Mouse (Mus musculus) kidney, postnatal 0 days (tissue): ENCODE measurements at regions not wholly inside any gene's neighbourhood (a gene's known extent, or its start where the extent isn't known, plus 50 kb on each side); places are given as distances from the start of the nearest gene placed in this dataset.

Experiments used
- ATAC-seq: fragments of 200-750 bp; cut with Nextera tagmentation; replicated peaks from 2 replicates; pipeline ENCODE4 v1.8.0; 2017; ENCODE audit warnings: low read depth, moderate number of reproducible peaks, moderate TSS enrichment, moderate library complexity; ENCODE audit not compliant: low FRiP score
- DNase-seq: peaks from one replicate; pipeline ENCODE4 v3.0.0-alpha.2; 2016; ENCODE audit warnings: low spot score
- H3K27ac ChIP-seq: fragments of 300-500 bp; sonication (generic); 2 replicates; pipeline ENCODE4 v1.5.1; 2014; ENCODE audit warnings: mild to moderate bottlenecking
- H3K27me3 ChIP-seq: fragments of 300-500 bp; sonication (generic); 2 replicates; pipeline ENCODE4 v1.6.1; 2014; ENCODE audit warnings: low read length, mixed read lengths; ENCODE audit not compliant: insufficient read depth
- H3K36me3 ChIP-seq: fragments of 300-500 bp; sonication (generic); 2 replicates; pipeline ENCODE4 v1.6.1; 2014; ENCODE audit warnings: low read length, mixed read lengths; ENCODE audit not compliant: insufficient read depth
- H3K4me1 ChIP-seq: fragments of 300-500 bp; sonication (generic); replicated peaks from 2 replicates; pipeline ENCODE4 v1.6.1; 2014; ENCODE audit warnings: antibody characterized with exemption, low read length, mixed read lengths; ENCODE audit not compliant: insufficient read depth
- H3K4me2 ChIP-seq: fragments of 300-500 bp; sonication (generic); 2 replicates; pipeline ENCODE4 v1.6.1; 2014; ENCODE audit warnings: mild to moderate bottlenecking, low read length, moderate library complexity, mixed read lengths
- H3K4me3 ChIP-seq: fragments of 300-500 bp; sonication (generic); replicated peaks from 2 replicates; pipeline ENCODE4 v1.5.1; 2014; ENCODE audit warnings: low read depth, low read length
- H3K9ac ChIP-seq: fragments of 300-500 bp; sonication (generic); 2 replicates; pipeline ENCODE4 v1.6.1; 2014; ENCODE audit warnings: low read depth, low read length
- H3K9me3 ChIP-seq: fragments of 300-500 bp; sonication (generic); replicated peaks from 2 replicates; pipeline ENCODE4 v1.6.1; 2016; ENCODE audit warnings: low read length, inconsistent platforms, mixed read lengths
- CTCF ChIP-seq: IDR thresholded peaks from 2 replicates; pipeline ENCODE4 v1.5.1; 2016; ENCODE audit warnings: antibody characterized with exemption, low read depth, mild to moderate bottlenecking, moderate library complexity
- WGBS: fragments of 180-500 bp; shearing (Covaris S2); extraction: QIAGEN DNeasy Blood & Tissue Kit; methylation state at CpG from one replicate; pipeline ENCODE4 v1.1.7; 2014; 5-methylcytosine and 5-hydroxymethylcytosine counted together

DNA sequence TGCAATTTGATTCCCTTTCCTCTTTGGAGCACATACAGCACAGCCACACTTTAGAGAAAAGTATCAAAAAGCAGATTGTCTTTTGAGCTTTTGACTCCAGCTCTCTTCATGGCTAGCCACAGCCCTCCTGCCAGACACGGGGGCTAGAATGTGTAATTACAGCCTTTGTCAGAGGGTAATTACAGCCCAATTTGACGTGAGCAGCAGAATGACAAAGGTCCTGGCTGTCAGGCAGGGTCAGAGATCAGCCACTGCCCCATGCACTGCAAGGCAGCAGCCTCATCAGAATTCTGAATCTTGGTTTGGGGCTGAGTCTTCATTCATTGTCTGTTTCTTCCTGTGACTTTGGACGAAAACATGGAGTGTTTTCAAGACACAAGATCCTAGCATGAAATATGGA, 95.7 kb upstream of the Ednrb start:
- Histone ChIP-seq H3K27ac (no peak overlapping the region), H3K9ac (no peak overlapping the region), H3K9me3 (no peaks in the 10 kb centered on the region), H3K4me2 (no peak overlapping the region), H3K4me1 (no peaks in the 10 kb centered on the region), H3K4me3 (no peak overlapping the region), H3K36me3 (no peaks in the 10 kb centered on the region), H3K27me3 (no peaks in the 10 kb centered on the region)
- ATAC-seq (no peak), DNase-seq (no peak)
- 8% methylated on average over 3 of the region's 3 CpGs for WGBS
- TF ChIP-seq CTCF = no peak

DNA sequence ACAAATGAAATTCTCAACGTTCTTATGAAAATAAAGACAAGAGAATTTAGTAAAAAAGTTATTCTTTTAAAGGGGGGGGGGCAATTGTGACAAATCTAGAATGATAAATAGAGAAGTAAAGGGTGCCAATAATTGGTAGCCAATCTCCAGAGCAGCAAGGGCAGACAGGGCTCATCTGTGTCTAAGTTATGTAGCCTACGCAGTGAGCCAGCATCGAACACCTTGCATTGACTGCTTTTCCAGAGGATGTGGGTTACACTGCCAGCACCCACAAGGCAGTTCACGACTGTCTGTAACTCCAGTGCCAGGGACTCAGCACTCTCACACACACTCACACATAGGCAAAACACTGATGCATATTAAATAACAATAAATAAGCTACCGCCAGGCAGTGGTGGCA, 94.7 kb upstream of the Ednrb start:
- no peak overlapping the region for H3K9ac ChIP-seq
- WGBS = 88% methylated on average over 5 of the region's 5 CpGs

DNA sequence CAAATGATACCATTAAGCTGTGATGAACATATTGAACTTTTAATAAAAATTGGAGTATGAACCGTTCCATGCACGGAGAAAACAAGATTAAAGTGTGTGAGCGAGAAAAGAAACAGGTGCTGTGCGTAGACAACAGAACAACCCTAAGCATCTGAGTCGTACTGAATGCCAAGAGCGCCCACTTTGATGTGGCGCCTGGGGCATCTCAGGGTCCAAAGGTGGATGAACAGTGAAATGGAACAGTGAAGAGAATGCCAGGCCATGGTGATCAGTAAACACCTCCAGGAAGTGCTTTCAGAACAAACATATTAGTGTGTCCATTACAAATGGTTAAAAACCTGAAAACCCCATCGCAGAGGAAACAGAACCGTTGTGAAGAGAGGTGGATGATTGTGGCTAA, 94.0 kb upstream of the Ednrb start:
- Histone ChIP-seq H3K4me2 (no peak overlapping the region), H3K36me3 (no peaks in the 10 kb centered on the region), H3K27me3 (no peaks in the 10 kb centered on the region), H3K27ac (no peak overlapping the region), H3K9me3 (no peaks in the 10 kb centered on the region), H3K9ac (no peak overlapping the region), H3K4me3 (no peak overlapping the region), H3K4me1 (no peaks in the 10 kb centered on the region)
- TF ChIP-seq CTCF = no peak
- ATAC-seq (peak; percentile 90), DNase-seq (no peak)
- WGBS = 82% methylated on average over 9 of the region's 9 CpGs

More for the DNA sequence above, 94.7 kb upstream of the Ednrb start:
- no peak overlapping the region for H3K27ac ChIP-seq
- no peak overlapping the region for H3K4me2 ChIP-seq
- TF ChIP-seq CTCF = no peak
- H3K27me3 ChIP-seq = no peaks in the 10 kb centered on the region
- no peak for ATAC-seq
- H3K9me3 ChIP-seq = no peaks in the 10 kb centered on the region
- no peak for DNase-seq
- no peak overlapping the region for H3K4me3 ChIP-seq
- no peaks in the 10 kb centered on the region for H3K36me3 ChIP-seq
- no peaks in the 10 kb centered on the region for H3K4me1 ChIP-seq

DNA sequence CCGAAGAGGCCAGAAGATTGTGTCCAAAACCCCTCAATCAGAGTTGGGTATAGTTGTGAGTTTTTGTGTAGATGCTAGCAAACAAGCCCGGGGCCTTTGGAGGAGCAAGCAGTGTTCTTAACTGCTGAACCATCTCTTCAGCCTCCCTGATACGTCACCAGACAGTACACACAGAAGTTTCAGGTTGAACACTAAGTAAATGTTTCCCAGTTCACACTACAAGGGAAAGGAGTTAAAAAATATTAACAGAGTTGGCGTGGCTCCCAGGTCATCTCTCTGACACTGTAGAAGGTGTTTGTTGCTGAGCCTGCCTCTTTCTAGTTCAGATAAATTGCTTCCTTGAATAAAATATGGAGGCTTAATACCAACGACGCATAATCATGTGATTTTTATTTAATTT, 93.5 kb upstream of the Ednrb start:
- H3K36me3 ChIP-seq = no peaks in the 10 kb centered on the region
- H3K27me3 ChIP-seq = no peaks in the 10 kb centered on the region
- no peak for DNase-seq
- no peaks in the 10 kb centered on the region for H3K9me3 ChIP-seq
- no peak for TF ChIP-seq CTCF
- no peaks in the 10 kb centered on the region for H3K4me1 ChIP-seq
- H3K4me3 ChIP-seq = no peak overlapping the region
- H3K9ac ChIP-seq = no peak overlapping the region
- WGBS = 73% methylated on average over 6 of the region's 6 CpGs
- peak; percentile 90 for ATAC-seq
- no peak overlapping the region for H3K4me2 ChIP-seq
- no peak overlapping the region for H3K27ac ChIP-seq

DNA sequence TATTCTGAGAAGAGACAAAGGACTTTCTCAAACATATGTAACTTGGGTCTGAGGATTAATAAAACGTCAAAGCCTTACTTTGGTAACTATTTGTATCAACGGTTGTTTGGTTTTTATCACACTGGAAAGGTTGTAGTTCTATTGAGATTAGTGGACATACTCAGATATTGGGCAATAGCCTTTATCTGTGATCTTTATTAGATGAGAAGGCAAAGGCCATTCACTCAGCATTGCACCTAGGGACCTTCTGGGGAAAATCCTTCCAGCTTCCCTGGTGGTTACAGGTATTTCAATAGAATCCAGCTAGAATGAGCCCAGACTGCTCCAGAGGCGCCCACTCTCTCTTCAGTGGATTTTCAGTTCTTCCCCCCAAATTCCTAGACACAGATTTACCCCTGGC, 89.6 kb upstream of the Ednrb start:
- no peaks in the 10 kb centered on the region for H3K9me3 ChIP-seq

DNA sequence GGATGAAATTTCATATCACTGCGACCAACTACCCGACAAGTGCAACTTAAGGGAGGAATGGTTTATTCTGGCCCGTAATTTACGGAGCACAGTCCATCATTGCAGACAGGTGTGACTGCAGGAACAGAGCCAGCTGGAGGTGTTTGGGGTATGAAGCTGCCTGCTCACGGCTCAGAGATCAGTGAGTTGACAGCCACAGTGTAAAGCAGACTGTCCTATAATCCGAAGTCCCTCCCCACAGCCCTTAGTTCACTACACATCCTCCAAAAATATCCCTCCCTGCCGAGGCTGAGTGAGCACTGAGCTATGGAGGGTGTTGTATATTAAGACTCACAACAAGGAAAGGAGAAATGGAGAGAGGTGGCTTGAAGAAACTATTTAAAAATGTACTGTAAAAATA, 88.0 kb upstream of the Ednrb start:
- 41% methylated on average over 7 of the region's 7 CpGs for WGBS
- H3K4me3 ChIP-seq = no peak overlapping the region
- H3K9me3 ChIP-seq = no peaks in the 10 kb centered on the region
- no peaks in the 10 kb centered on the region for H3K27me3 ChIP-seq
- no peak overlapping the region for H3K4me2 ChIP-seq
- H3K36me3 ChIP-seq = no peaks in the 10 kb centered on the region
- TF ChIP-seq CTCF = no peak
- DNase-seq = peak; percentile 49
- no peak for ATAC-seq
- no peaks in the 10 kb centered on the region for H3K4me1 ChIP-seq
- no peak overlapping the region for H3K27ac ChIP-seq
- H3K9ac ChIP-seq = no peak overlapping the region

More for the DNA sequence above, 89.6 kb upstream of the Ednrb start:
- no peak overlapping the region for H3K9ac ChIP-seq
- H3K4me1 ChIP-seq = no peaks in the 10 kb centered on the region
- no peak for DNase-seq
- no peak overlapping the region for H3K4me2 ChIP-seq
- ATAC-seq = no peak
- H3K27me3 ChIP-seq = no peaks in the 10 kb centered on the region
- no peak overlapping the region for H3K4me3 ChIP-seq
- no peak overlapping the region for H3K27ac ChIP-seq
- TF ChIP-seq CTCF = no peak
- H3K36me3 ChIP-seq = no peaks in the 10 kb centered on the region
- WGBS = 79% methylated on average over 3 of the region's 3 CpGs

DNA sequence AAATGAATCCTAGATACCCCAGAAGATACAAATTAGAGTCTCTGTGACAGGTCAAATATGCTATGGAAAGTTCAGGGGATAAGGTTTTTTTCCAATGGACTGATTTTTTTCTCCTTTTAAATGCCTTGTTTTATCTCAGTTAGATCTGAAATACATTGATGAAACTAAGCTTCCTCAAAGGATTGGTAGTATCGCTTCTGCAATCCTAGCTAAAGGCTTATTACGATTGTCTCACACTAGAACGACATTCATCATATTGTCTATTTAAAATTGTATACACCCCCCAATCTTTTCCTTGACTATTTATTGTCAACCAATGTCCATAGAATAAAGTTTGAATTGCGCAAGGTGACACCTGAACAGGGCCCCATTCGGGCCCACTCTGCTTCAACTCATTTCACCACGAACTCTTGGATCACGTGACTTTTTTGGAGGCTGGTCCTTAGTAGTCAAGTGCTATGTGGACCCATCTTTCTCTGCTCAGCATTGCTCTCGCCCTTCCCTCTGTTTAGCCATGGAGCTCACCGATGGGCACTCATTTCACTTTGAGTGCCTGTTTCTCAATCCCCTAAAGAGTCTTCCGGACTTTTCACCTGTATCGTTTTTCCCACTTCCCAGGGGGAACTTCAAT, 85.6 kb upstream of the Ednrb start:
- no peaks in the 10 kb centered on the region for H3K9me3 ChIP-seq
- no peak for TF ChIP-seq CTCF

More for the DNA sequence above, 85.6 kb upstream of the Ednrb start:
- no peak overlapping the region for H3K9ac ChIP-seq
- no peak overlapping the region for H3K4me3 ChIP-seq
- DNase-seq (no peak), ATAC-seq (no peak)
- no peaks in the 10 kb centered on the region for H3K36me3 ChIP-seq
- H3K27ac ChIP-seq = no peak overlapping the region
- H3K4me2 ChIP-seq = no peak overlapping the region
- no peaks in the 10 kb centered on the region for H3K4me1 ChIP-seq
- no peaks in the 10 kb centered on the region for H3K27me3 ChIP-seq
- 88% methylated on average over 11 of the region's 11 CpGs for WGBS
